Mouse (Mus musculus): ENCODE results near the gene Mzt1. TPM values are rescaled to one million over a fixed set of nuclear protein-coding genes. Genes with fewer than 3 reads are reported as not detected.

Gene Mzt1
- polyA plus RNA-seq, 1 experiment, result 14.1 TPM

DNA sequence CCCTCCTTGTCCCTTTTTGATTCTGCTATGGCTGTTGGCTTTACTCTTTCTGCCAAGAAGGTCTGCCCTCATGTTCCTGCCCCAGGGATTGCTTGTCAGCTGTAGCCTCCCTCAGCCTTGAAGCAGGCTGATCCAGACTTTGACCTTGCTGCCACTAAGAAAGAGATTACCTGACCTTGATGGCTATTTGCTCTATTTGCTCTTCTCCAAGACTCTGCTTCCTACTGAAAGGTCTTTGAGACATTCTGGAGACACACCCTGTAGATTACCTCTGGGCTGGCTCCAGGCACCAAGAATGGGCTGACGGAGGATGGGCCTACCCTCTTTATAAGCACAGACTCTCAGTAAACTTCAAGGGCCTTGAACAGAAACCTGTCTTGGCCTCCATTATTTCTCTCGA, 53.5 kb downstream of the Mzt1 start:
- Histone ChIP-seq H3K4me3 (replicated peaks; ENCODE audit: control insufficient read depth, low read depth, low read length) (no peak overlapping the region), H3K4me1 (ENCODE audit: control insufficient read depth, insufficient read depth, low read length) (no peaks in the 10 kb centered on the region), H3K27ac (ENCODE audit: control insufficient read depth, insufficient read depth, low read depth, low read length, poor library complexity) (no peak overlapping the region)
- TF ChIP-seq CTCF (IDR thresholded peaks at IDR 0.05; ENCODE audit: control insufficient read depth, insufficient read depth, low read length) (no peak), POLR2A (IDR thresholded peaks at IDR 0.05; ENCODE audit: borderline replicate concordance, control insufficient read depth, low read depth, low read length) (no peak)
- 76% methylated on average over 2 of the region's 2 CpGs for WGBS

GRCm38 (mm10) chr14:98990636-98991035, 55.3 kb downstream of the Mzt1 start:
- WGBS, result 79% methylated on average over 3 of the region's 3 CpGs
- no peaks in the 10 kb centered on the region for H3K4me1 ChIP-seq (ENCODE audit: control insufficient read depth, insufficient read depth, low read length)
- no peak overlapping the region for H3K27ac ChIP-seq (ENCODE audit: control insufficient read depth, insufficient read depth, low read depth, low read length, poor library complexity)
- no peak for TF ChIP-seq CTCF (IDR thresholded peaks at IDR 0.05; ENCODE audit: control insufficient read depth, insufficient read depth, low read length)
- no peak for TF ChIP-seq POLR2A (IDR thresholded peaks at IDR 0.05; ENCODE audit: borderline replicate concordance, control insufficient read depth, low read depth, low read length)
- no peak overlapping the region for H3K4me3 ChIP-seq (replicated peaks; ENCODE audit: control insufficient read depth, low read depth, low read length)

- TF ChIP-seq POLR2A (IDR thresholded peaks at IDR 0.05; ENCODE audit: borderline replicate concordance, control insufficient read depth, low read depth, low read length) (no peak), CTCF (IDR thresholded peaks at IDR 0.05; ENCODE audit: control insufficient read depth, insufficient read depth, low read length) (no peak)
- WGBS, result 71% methylated on average over 3 of the region's 3 CpGs
- Histone ChIP-seq H3K4me3 (replicated peaks; ENCODE audit: control insufficient read depth, low read depth, low read length) (no peak overlapping the region), H3K27ac (ENCODE audit: control insufficient read depth, insufficient read depth, low read depth, low read length, poor library complexity) (no peak overlapping the region), H3K4me1 (ENCODE audit: control insufficient read depth, insufficient read depth, low read length) (no peaks in the 10 kb centered on the region)
Measured at GRCm38 (mm10) chr14:98989818-98990217, 56.1 kb downstream of the Mzt1 start.

Other genes starting within 250 kb of the Mzt1 start
- 19.3 TPM in 1 of 2 replicates, not detected in the other for gene Rpl36a-ps1, start 51.8 kb downstream of the Mzt1 start, polyA plus RNA-seq (2011; ENCODE audit: insufficient read depth, insufficient read length, low replicate concordance, missing spikeins)
- gene Bora, start 88 bp upstream of the Mzt1 start, polyA plus RNA-seq (2011; ENCODE audit: insufficient read depth, insufficient read length, low replicate concordance, missing spikeins), result 22.7 and 22.8 TPM in 2 replicates
- gene Pibf1, start 53.3 kb upstream of the Mzt1 start, polyA plus RNA-seq (2011; ENCODE audit: insufficient read depth, insufficient read length, low replicate concordance, missing spikeins), result 2.2 and 5.9 TPM in 2 replicates
- 9.0 and 21.4 TPM in 2 replicates for gene Dis3, start 53.6 kb upstream of the Mzt1 start, polyA plus RNA-seq (2011; ENCODE audit: insufficient read depth, insufficient read length, low replicate concordance, missing spikeins)

All from bone marrow, adult 2 months (tissue).